Mouse (Mus musculus): Measurements from ENCODE around the gene Cacna1f.

Cacna1f gene

DNA sequence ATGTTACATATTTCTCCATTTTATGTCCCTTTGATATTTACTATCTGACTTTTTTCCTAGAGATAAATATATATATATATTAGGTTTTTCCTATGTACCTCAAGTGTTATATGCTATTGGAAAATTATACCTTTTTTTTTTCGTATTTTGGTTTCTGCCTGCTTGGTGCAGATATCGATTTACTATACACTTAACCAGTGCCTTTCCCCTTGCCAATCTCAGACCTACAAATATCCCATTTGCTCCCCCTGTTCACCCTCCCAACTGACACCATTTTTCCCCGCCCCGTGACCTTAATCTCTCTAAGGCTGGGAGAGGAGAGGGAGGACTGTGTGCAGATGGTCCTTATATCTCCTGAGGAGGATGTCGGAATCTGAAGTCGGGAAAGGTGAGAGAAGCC, at the start of gene Cacna1f:
TSS of gene Cacna1f (plus strand) at position 301 of the 400 bp plus-strand sequence.
- DNase-seq (ENCODE audit: extremely low spot score, low spot score), result no peak

DNA sequence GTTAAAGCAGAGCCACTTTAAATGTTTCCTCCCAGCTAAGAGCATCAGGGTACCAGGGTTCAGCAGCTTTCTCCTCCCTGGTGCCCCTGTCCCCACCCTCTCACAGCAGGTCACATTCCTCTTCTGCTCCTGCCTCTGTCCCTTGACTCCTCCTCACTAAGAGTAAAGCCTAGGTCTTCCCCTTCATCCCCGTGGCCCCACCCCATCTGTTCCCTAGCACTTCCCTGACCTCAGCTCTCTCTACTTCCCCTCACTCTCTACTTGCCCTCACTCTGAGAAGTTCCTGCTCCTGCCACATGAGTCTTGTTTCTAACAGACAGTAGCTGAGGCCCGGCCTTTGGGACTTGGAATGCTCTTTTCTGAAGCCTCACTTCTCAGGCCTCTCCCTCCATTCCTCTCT, 43.8 kb upstream of the Cacna1f start:
- DNase-seq (ENCODE audit: extremely low spot score, low spot score), result no peak

DNA sequence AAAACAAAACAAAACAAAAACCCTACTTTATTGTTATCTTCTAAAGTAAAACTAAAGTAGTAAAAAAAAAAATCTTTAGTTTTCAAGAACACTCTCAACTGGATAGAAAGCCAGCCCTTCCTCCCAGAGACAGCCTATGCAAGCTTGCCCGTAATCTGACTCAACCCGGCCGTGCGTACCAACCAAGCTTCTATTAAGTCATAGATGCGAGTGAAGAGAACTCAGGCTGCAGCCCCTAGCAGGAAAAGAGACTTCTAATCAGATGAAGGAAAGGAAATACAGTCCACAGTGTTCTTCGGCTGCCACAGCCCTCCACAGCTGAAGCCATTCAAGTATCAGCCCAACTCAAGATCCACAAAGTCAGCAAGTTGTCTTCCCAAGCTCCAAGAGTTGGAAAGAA, 40.5 kb upstream of the Cacna1f start:
- no peak for DNase-seq (ENCODE audit: extremely low spot score, low spot score)

DNA sequence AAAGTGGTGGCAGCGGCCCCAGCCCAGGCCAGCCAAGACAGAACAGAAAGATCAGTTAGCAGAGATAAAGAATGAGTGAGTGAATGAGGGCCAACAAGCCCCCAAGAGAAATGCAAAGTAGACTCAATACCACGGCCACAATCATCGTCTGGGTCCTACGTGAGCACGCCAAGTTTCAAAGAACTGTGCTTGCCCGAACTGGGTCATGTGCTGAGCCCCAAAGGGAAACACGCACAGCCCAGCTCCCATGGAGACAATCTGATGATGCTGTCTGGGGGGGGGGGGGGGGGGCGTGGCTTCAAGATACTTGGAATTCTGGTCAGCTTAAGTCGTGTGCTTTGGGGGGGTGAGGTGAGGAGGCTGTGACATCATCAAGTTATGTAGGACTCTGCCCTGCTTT, 39.4 kb upstream of the Cacna1f start:
- DNase-seq (ENCODE audit: extremely low spot score, low spot score), result no peak

DNA sequence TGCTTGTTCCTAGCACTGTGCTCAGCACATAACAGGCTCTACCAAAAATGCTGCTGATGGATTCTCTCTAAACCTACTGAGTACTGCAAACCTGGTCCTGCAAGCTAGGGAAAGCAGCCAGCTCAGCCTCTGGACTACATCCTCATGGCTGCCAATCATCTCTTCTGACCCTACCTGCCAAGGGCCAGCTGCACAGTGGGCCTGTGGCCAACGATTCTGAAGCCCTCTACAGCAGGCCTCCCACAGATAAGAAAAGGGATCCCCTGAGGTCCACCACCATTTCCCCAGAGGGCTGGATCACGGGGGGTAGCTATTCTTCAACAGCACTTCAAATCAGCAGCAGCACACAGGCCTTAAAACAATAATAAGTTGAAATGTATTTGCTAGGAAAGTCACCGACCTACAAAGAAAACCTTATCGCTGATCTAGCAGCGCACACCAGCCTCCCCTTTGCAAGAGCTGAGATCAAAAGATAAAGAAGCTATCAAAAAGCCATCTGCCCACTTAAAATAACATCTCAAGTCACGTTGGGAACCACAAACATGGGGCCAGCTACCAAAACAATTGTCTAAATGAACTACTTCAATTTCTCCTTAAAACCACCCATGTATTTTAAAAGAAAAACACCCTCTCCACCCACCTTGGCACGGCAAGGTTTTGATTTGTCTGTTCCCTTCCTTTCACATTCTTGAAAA, 36.3 kb upstream of the Cacna1f start:
- no peak for DNase-seq (ENCODE audit: extremely low spot score, low spot score)

DNA sequence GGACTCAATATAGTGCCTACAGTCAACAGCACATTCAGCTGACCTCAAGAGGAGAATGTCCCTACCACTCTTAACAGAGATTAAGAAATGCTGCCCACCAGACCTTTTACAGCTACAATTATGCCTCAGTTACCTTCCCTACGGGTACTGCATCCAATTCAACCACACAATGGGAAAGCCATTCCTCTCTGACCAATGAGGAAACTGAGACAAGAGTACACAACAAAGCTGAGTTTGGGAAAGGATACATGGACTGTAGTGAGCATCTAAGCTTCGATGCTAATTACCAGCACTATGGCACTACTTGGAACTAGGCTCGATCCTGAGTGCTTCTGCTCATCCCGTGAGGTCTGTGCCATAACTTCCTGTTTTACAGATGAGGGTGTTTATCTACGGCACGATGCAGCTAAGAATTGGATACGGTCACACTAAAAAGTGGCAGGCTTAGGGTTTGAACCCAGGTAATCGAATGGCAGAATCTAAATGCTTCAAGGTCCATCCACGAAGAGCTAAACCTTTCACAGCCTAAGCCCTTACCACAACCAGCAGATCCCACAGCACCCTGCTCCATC, 35.2 kb upstream of the Cacna1f start:
- DNase-seq (ENCODE audit: extremely low spot score, low spot score), result no peak

DNA sequence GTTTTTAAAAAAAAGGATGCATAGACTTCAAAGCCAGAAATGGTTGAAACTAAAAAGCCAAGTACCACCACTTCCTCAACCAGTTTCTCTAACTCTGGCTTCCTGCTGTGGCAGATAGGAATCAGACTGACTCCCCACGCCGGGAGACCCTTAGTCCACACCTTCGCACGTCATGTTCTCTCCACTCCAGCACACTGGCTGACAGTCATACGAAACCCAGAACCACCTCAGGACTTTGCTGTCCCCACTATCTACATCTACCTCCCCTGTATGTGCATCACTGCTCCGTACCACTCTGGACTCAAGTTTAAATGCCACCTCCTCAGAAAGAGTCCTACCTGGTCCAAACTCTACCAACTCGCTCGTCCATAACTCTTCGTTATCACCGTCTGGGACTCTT, 34.4 kb upstream of the Cacna1f start:
- no peak for DNase-seq (ENCODE audit: extremely low spot score, low spot score)

DNA sequence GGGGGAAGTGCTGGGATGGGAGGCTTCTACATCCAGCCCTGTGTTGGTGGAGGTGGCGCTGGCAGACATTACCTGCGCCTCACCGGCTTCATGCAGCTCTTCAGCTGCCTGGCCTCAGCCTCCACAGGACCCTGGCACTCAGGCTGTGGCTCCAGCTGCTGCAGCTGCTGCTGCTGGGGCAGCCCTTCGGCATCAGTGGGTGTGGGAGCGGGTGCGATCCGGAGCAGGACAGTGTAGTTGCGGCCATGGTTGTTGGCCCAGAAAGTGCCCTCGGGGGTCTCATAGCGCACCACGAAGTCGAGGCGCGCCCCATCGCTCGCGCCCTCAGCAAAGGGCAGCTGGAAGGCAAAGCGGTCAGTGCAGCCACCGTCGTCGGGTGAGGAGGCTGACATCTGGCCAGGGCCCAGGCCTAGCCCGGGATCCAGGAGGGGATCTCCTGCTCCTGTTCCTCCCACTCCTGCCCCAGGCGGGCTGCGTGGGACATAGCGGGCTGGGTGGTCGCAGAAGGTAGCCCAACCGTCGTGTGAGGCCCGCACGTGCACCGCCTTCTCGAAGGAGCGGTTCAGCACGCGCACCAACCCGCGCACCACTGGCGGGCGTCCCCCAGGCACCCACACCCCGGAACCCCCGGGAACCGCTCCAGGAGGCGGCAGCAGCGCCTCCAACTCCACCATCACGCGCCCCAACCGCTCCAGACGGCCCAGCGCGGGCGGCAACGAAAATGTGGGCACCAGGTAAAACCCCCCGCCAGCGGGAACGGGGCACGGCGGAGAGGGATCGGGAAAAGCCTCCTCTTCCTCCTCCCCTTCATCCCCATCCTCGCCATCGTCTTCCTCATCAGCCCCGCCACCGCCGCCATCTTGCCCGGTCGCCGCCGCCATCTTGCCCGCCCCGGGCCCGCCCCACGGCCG, 33.5 kb upstream of the Cacna1f start, which contains the start of gene Foxp3:
TSS of gene Foxp3 (plus strand) at position 469 of the 911 bp plus-strand sequence.
- DNase-seq (ENCODE audit: extremely low spot score, low spot score), result peak; percentile 70

DNA sequence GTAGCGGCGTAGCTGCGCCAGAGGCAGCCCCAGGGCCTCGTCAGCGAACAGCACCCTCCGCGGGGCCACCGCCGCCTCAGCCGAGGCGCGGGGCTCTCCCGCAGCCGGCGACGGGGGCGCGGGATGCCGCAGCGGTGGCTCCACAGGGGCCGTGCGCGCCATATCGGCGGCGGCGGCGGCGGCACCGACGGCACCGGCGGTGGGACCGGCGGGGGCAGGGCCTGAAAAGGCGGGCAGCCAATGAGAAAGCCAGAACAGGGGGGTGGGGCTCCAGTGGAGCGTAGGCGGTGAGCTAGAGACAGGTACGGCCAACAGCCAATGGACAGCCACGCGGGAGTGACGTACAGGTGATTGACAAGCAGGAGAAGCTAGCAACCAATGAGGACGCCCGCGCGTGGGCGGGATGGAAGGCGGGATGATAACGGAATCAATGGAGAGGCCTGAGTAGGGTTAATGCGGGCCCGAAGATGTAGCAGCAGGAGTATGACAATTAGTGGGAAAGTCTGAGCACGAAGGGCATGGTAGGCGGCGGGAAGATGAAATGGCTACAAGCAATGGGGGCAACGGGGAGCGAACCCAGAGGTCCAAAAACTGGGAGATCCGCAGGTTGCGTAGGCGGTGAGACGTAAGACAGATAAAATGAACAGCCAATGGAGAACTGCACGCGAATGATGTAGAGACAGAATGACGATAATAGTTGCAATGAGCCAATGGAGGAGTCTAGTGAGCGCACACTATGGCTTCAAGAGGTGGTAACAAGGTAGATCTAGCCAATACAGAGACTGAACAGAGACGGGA, 32.6 kb upstream of the Cacna1f start, which contains the start of gene Ppp1r3f:
TSS of gene Ppp1r3f (minus strand) at position 197 of the 798 bp plus-strand sequence.
- DNase-seq (ENCODE audit: extremely low spot score, low spot score), result peak; percentile 82

DNA sequence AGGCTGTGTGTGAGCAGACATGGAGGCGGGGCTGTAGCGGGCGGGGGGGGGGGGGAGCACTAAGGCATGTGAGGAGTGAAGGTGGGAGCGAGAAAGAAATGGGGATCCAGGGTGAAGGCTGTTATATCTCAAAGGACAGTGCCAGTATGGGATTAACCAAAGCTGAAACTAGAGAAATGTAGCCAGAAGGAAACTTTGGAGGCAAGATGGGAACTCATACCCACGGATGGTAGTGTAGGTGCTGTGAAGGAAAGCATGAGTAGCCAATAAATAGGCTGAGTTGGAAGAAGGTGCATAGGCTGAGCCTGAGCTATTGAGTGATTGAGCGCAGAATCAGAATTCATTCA, 32.0 kb upstream of the Cacna1f start:
- no peak for DNase-seq (ENCODE audit: extremely low spot score, low spot score)

DNA sequence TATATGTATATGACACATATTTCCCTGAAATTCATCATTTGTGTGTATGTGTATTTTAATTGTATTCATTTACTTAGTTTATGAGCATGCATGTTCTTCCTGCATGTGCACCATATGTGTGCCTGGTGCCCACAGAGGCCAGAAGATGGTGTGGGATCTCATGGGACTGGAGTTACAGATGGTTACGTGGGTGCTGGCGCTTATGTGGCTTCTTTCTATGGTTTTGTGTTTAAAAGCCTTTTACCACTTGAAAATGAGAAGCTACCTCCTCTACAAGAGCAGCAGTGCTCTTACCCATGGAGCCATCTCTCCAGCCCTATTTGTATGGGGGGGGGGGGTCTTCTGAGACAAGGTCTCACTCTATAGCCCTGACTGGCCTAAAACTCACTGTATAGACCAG, 25.7 kb upstream of the Cacna1f start:
- no peak for DNase-seq (ENCODE audit: extremely low spot score, low spot score)

DNA sequence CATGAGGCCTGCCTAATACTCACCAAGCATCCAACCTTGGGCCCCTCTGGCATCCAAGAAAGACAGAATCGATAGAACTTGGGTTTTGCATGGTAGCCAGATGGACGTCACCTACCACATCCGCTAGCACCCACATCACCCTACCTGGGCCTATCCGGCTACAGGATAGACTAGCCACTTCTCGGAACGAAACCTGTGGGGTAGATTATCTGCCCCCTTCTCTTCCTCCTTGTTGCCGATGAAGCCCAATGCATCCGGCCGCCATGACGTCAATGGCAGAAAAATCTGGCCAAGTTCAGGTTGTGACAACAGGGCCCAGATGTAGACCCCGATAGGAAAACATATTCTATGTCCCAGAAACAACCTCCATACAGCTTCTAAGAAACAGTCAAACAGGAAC, 23.0 kb upstream of the Cacna1f start:
- DNase-seq (ENCODE audit: extremely low spot score, low spot score), result no peak

DNA sequence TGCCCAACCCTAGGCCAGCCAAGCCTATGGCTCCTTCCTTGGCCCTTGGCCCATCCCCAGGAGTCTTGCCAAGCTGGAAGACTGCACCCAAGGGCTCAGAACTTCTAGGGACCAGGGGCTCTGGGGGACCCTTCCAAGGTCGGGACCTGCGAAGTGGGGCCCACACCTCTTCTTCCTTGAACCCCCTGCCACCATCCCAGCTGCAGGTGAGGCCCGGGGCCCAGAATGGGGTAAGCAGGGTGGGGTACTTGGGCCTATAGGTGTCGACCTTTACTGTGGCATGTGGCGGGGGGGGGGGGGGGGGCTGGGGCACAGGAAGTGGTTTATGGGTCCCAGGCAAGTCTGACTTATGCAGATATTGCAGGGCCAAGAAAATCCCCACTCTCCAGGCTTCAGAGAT, 20.5 kb upstream of the Cacna1f start:
- DNase-seq (ENCODE audit: extremely low spot score, low spot score), result no peak

DNA sequence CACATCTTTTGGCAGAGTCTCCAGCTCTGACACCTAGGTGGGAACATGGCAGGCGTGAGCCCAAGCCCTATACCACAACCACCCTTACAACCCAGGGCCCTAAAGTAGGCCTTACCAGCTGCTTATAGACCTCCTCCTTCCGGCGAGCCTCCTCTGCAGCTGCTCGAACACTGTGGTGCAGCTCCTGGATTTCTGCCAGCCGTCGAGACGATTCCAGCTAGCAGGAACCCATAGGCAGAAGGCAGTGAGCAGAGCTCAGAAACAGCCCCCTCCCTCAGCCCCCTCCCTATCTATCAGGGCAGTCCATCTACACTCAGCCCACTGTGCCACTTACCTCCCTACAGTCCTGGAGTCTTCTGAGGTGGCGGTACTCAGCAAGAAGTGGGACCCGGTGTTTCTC, 11.5 kb upstream of the Cacna1f start:
- no peak for DNase-seq (ENCODE audit: extremely low spot score, low spot score)

DNA sequence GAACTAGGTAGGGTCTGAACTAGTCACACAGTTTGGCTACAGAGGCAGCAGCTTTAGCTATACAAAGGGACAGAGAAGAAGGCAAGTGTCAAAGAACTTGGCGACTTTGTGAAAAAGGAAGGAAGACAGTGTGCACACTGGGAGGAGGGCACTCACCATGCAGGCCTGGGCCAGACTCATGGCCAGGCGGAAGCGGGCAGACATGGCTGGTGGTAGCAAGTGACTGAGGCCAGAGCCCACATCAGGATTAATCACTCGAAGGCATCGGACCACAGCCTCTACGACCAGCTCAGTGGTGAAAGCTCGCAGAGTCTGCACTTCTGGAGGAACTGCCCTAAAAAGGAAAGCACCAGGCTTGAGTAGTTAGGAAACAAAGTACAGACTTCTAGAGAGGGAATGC, 2.9 kb upstream of the Cacna1f start:
- no peak for DNase-seq (ENCODE audit: extremely low spot score, low spot score)

DNA sequence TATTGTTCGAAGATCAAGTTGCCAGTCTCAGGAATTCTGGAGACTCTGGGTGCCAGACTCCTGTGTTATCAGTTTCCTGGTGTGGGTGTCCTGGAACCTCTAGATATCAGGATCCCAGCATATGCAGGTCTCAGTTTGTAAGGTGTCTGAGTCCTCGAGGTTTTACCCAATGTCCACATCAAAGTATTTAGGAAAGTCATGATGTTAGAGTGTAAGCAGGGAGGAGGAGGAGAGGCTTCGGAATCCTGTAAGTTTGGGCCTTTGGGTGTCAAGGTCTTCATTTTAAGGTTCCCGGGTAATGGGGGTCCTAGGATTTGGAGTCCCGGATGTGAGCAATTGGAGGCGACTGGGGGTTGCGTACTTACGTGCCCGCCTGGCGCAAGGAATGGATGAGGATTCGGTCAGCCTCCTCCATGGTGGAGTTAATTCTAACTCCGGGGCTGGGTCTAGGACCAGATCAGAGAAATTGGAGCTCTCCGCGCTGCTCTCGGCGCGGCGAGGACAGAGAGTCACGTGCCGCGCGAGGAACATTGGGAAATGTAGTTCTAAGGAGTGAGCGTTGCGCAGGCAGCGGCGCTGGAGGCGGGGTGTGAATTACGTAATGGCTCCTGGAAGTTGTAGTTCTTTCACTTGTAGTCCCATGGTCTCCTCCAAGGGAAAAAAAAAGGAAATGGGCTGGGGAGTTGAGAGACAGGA, 1.9 kb upstream of the Cacna1f start, which contains the start of gene Ccdc22:
TSS of gene Ccdc22 (minus strand) at position 639 of the 696 bp plus-strand sequence.
- peak; percentile 67 for DNase-seq (ENCODE audit: extremely low spot score, low spot score)

DNA sequence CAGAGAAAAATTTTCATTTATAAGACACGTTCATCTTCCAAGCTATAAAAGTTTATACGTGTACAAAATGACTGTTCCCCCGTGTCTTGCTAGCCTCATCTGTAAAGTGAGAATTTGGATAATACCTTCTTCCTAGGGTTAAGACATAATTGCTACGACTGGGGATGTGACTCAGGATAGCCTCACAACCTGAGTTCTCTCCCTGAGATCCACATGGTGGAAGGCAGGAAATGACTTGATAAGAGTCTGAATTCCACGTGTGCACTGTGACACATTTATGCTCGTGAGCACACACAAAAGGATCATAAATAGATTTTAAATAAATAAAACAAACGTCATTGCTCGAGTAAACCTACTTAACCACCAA, 1.3 kb upstream of the Cacna1f start:
- DNase-seq (ENCODE audit: extremely low spot score, low spot score), result no peak

DNA sequence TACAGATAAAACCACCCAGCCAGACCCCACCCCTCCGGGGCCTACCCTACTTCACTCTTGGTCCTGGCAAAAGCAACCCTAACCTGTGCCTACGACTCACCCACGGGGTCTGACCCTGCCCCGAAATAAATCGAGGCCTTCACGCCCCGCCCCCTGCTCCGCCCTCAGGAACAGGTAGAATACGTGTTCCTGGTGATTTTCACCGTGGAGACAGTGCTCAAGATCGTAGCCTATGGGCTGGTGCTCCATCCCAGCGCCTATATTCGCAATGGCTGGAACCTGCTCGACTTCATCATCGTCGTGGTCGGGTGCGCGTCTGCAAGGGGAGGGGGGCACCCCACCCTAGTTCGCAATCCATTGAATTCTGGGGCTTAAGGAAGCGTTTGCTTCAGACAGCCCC, 3.2 kb downstream of the Cacna1f start:
- no peak for DNase-seq (ENCODE audit: extremely low spot score, low spot score)

DNA sequence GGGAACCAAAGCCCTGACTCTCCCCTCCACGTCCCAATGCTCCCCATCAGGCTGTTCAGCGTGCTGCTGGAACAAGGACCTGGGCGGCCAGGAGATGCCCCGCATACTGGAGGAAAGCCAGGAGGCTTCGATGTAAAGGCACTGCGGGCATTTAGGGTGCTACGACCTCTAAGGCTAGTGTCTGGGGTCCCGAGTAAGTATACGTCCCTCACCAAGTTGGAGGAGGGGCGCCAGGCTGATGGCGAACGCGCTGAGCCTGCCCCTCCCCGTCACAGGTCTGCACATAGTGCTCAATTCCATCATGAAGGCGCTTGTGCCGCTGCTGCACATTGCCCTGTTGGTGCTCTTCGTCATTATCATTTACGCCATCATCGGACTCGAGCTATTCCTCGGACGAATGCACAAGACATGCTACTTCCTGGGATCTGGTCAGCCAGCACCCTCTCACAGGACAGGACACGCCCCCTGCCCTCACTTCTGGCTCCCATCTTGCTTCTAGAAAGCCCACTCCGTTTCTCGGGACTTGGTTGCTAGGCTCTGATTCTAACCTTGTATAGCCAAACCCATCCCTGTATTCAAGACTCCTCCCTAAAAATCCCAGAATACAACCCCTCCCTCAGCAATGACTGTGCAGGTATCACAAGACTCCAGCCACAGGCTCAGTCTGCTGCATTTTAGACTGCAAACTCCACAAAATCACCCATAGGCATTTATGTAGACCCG, 3.8 kb downstream of the Cacna1f start:
- peak; percentile 13 for DNase-seq (ENCODE audit: extremely low spot score, low spot score)

DNA sequence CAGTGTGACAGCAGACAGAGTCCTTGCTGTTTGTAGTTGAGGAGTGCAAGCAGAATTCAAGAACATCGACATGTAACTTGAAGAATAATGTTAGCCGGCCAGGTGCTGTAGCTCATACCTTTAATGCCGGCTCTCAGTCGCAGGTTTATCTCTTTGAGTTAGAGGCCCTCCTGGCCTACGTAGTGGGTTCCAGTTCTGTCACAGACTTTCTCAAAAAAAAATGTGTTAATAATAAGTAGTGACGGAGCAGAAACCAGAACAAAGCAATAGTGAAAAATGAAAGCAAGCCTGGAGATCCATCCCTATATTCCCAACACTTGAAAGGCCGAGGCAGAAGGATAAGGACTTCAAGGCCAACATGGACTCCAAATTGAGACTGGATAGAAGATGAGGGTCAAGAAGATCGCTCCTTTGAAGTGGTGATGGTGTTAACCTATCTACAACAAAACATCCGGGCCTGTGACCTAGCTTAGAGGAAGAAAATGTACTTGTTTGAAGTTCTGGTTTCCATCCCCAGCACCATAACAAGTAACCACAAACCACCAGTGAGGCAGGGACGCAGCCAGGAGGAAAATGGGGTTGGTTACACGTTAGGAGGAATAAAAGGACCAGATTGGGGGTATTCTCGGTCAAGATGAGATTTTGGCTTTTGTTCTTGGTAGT, 11.1 kb downstream of the Cacna1f start:
- DNase-seq (ENCODE audit: extremely low spot score, low spot score), result no peak

Measured in neural tube, embryonic 10.5 days (tissue).